Mouse (Mus musculus): ENCODE measurements around the gene Zfp804b. TPM values are rescaled to one million over a fixed set of nuclear protein-coding genes. Genes with fewer than 3 reads are reported as not detected.
"Not testable (repeated sequence)": the region's sequence is repeated elsewhere in the genome, so short reads cannot be mapped to it uniquely, and the experiment has no call there.

Zfp804b gene
- polyA plus RNA-seq (2015; fragmentation: Nextera tagmentation; extraction: Ambion mirVana) = 0.06 and 0.13 TPM in 2 replicates

DNA sequence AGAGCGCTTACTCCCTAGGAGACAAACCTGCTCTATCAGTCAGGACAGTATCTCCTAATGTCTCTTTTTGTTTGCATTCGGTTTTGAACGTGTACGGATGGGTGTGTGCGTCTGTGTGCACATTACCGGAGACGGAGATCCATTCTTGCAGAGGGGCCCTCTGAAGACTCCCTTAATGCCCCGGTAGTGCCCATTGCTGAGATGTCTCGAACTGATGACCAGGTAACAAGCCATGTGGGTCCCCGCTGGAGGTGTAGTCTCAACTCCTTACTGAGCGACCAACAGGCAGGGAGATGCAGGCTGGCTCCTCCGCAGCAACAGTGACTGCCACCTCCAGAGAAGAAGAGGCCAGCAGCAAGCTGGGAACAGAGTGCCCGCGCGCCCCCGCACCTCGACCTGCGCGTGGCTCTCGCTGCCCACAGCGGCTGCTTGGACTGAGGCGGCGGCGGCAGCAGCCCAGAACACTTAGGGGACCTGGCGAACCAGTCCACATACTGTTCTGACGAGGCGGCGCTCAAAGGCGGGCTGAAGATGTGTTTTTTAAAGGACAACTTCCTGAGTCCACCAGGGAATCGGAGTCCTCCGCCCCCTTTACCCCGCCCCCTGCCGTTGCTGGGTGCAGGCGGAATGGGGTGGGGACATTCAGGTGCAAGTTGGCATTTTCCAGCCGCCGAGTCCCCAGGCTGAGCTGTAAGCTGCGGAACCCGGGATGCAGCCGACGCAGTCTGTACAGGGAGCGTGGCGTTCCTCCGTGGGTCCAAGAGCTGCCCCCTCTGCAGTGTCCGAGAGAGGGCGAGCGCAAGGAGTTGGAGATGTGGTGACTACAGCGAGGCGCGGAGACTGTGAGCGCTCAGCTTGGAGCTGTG, at the start of gene Zfp804b:
TSS of gene Zfp804b (minus strand) at position 612 of the 866 bp plus-strand sequence.
- Histone ChIP-seq H3K9ac (ENCODE audit: low read depth, low read length) (peak within 1 kb of the TSS; percentile 67), H3K9me3 (ENCODE audit: control insufficient read depth, low read length) (no peaks in the 10 kb centered on the region), H3K27ac (ENCODE audit: low read length) (no peak within 1 kb of the TSS), H3K4me1 (ENCODE audit: control insufficient read depth, insufficient read depth, low read length) (no peaks in the 10 kb centered on the region; the same call in 1 of the 2 replicates), H3K36me3 (ENCODE audit: control insufficient read depth, insufficient read depth, low read length) (no peaks in the 10 kb centered on the region), H3K4me3 (ENCODE audit: low read length) (peak within 1 kb of the TSS; percentile 62), H3K4me2 (ENCODE audit: low read depth, low read length) (peak within 1 kb of the TSS; percentile 94), H3K27me3 (replicated peaks; ENCODE audit: control insufficient read depth, insufficient read depth, low read length) (no peaks in the 10 kb centered on the region)
- peak; percentile 94 for ATAC-seq
- whole genome bisulfite sequencing = 1% methylated on average over 50 of the region's 50 CpGs

DNA sequence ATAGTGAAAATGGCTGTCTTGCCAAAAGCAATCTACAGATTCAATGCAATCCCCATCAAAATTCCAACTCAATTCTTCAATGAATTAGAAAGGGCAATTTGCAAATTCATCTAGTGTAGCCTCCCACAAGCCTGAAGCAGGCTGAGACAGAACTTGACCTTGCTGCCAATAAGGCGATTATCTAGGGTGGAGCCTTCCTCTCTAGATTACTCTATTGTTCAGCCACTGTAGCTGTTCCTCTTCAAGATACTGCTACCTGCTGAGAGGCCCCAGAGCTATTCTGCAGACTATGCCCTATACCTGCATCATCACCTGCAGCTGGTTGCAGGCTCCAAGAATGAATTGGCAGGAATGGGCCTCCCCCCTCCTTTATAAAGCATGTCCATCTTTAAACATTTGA, 20.1 kb upstream of the Zfp804b start:
- 95% methylated on average over 1 of the region's 1 CpGs for WGBS
- H3K36me3 ChIP-seq (ENCODE audit: control insufficient read depth, insufficient read depth, low read length); ATAC-seq: not testable (repeated sequence)

DNA sequence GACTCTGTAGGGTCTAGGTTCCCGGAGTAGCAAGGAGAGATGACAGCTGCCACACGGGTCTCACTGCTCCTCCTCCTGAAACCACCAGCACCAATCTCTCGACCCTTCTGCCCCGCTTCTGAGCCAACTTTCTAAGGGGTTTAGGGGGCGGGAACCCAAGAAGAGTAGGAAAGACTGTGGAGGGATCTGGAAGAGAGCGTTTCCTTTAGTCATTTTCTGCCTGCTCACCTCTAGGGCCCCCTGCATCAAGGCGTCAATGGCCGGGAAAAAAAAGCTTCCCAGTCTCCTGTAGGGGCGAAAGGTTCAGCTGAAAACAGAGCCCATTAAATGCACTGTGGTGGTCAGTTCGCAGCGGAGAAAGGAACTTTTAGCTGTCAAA, 444 bp upstream of the Zfp804b start:
- H3K4me2 ChIP-seq (ENCODE audit: low read depth, low read length) = peak overlapping the region; percentile 94
- no peaks in the 10 kb centered on the region for H3K9me3 ChIP-seq (ENCODE audit: control insufficient read depth, low read length)
- 2% methylated on average over 11 of the region's 11 CpGs for WGBS
- H3K4me1 ChIP-seq (ENCODE audit: control insufficient read depth, insufficient read depth, low read length) = no peaks in the 10 kb centered on the region; the same call in 1 of the 2 replicates
- no peaks in the 10 kb centered on the region for H3K27me3 ChIP-seq (replicated peaks; ENCODE audit: control insufficient read depth, insufficient read depth, low read length)
- peak overlapping the region; percentile 62 for H3K4me3 ChIP-seq (ENCODE audit: low read length)
- H3K9ac ChIP-seq (ENCODE audit: low read depth, low read length) = peak overlapping the region; percentile 67
- ATAC-seq = peak; percentile 73
- H3K36me3 ChIP-seq (ENCODE audit: control insufficient read depth, insufficient read depth, low read length) = no peaks in the 10 kb centered on the region
- H3K27ac ChIP-seq (ENCODE audit: low read length) = no peak overlapping the region

More for the DNA sequence above, 20.1 kb upstream of the Zfp804b start:
- not testable (repeated sequence) for H3K9me3 ChIP-seq (ENCODE audit: control insufficient read depth, low read length); H3K4me1 ChIP-seq (ENCODE audit: control insufficient read depth, insufficient read depth, low read length); H3K27me3 ChIP-seq (replicated peaks; ENCODE audit: control insufficient read depth, insufficient read depth, low read length); H3K4me3 ChIP-seq (ENCODE audit: low read length); H3K27ac ChIP-seq (ENCODE audit: low read length); H3K4me2 ChIP-seq (ENCODE audit: low read depth, low read length); H3K9ac ChIP-seq (ENCODE audit: low read depth, low read length)

DNA sequence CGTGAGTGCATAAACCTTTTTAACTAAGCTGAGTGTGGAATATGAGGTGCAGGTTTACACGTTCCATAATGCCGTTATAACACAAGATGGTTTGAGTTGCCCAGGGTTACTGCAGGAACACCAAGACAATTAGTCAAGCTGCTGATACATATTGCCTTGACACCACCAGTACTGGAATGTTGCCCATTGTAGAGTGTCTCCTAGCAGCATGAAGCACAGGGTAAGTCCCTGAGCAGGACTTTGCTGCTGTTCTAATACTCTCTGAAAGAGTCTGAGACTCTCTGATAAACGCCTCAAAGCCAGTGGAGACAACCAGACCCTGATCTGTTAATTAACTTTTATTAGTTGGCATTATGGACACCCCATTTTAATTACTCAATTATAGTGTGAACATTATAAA, 19.0 kb downstream of the Zfp804b start:
- no peak overlapping the region for H3K4me3 ChIP-seq (ENCODE audit: low read length)
- ATAC-seq = no peak
- H3K27ac ChIP-seq (ENCODE audit: low read length) = no peak overlapping the region
- no peak overlapping the region for H3K9ac ChIP-seq (ENCODE audit: low read depth, low read length)
- no peaks in the 10 kb centered on the region for H3K4me1 ChIP-seq (ENCODE audit: control insufficient read depth, insufficient read depth, low read length)
- WGBS = 80% methylated on average over 4 of the region's 4 CpGs
- H3K27me3 ChIP-seq (replicated peaks; ENCODE audit: control insufficient read depth, insufficient read depth, low read length) = no peaks in the 10 kb centered on the region
- H3K36me3 ChIP-seq (ENCODE audit: control insufficient read depth, insufficient read depth, low read length) = no peaks in the 10 kb centered on the region
- no peak overlapping the region for H3K4me2 ChIP-seq (ENCODE audit: low read depth, low read length)
- H3K9me3 ChIP-seq (ENCODE audit: control insufficient read depth, low read length) = no peaks in the 10 kb centered on the region

DNA sequence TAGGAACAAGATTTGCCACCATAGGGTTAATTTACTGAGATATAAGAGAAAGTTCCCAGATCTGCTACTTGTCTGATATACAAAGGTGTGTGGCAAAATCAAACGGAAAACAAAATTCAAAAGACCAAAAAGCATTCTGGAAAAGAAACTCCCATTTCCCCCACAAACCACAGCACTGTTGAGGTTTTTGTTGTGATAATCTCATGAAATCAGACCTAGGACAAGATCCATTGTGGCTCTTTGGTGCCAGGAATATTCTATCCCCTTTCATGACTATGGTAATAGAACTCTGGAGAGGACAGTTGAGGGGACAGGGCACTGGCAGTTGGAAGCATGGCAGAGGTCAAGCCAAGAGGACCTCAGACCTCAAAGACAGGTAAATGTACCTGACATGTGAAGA, 40.7 kb downstream of the Zfp804b start, which contains the start of gene Tex47:
TSS of gene Tex47 (plus strand) at position 301 of the 400 bp plus-strand sequence.
- no peak within 1 kb of the TSS for H3K9ac ChIP-seq (ENCODE audit: low read depth, low read length)
- no peaks in the 10 kb centered on the region for H3K9me3 ChIP-seq (ENCODE audit: control insufficient read depth, low read length)
- 88% methylated on average over 1 of the region's 1 CpGs for WGBS
- no peak within 1 kb of the TSS for H3K4me2 ChIP-seq (ENCODE audit: low read depth, low read length)
- no peak within 1 kb of the TSS for H3K4me3 ChIP-seq (ENCODE audit: low read length)
- H3K36me3 ChIP-seq (ENCODE audit: control insufficient read depth, insufficient read depth, low read length) = no peaks in the 10 kb centered on the region
- no peaks in the 10 kb centered on the region for H3K4me1 ChIP-seq (ENCODE audit: control insufficient read depth, insufficient read depth, low read length)
- no peak for ATAC-seq
- H3K27ac ChIP-seq (ENCODE audit: low read length) = no peak within 1 kb of the TSS
- no peaks in the 10 kb centered on the region for H3K27me3 ChIP-seq (replicated peaks; ENCODE audit: control insufficient read depth, insufficient read depth, low read length)

DNA sequence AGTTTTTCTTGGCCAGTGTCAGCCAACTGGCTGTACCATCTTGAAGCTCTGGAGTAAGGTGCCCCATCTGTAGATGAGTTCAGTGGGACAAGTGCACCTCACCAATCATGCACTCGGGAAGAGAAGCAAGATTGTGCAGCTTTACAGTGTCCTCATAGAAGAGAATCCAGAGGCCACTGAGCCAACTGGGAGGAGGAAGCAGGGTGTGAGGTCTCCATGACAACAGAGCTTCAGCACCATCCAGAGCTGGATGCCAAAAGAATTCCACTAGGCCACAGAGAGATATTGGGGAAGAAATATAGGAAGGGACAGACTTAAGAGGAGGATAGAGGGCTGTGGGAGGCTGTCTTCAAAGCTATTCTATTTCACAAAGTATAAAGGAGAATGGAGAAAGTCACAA, 41.6 kb downstream of the Zfp804b start:
- 74% methylated on average over 1 of the region's 1 CpGs for WGBS
- H3K9ac ChIP-seq (ENCODE audit: low read depth, low read length) = no peak overlapping the region
- no peaks in the 10 kb centered on the region for H3K9me3 ChIP-seq (ENCODE audit: control insufficient read depth, low read length)
- H3K4me1 ChIP-seq (ENCODE audit: control insufficient read depth, insufficient read depth, low read length) = no peaks in the 10 kb centered on the region
- H3K4me3 ChIP-seq (ENCODE audit: low read length) = no peak overlapping the region
- H3K27ac ChIP-seq (ENCODE audit: low read length) = no peak overlapping the region
- ATAC-seq = no peak
- no peaks in the 10 kb centered on the region for H3K27me3 ChIP-seq (replicated peaks; ENCODE audit: control insufficient read depth, insufficient read depth, low read length)
- no peaks in the 10 kb centered on the region for H3K36me3 ChIP-seq (ENCODE audit: control insufficient read depth, insufficient read depth, low read length)
- no peak overlapping the region for H3K4me2 ChIP-seq (ENCODE audit: low read depth, low read length)

- H3K9me3 ChIP-seq (ENCODE audit: control insufficient read depth, low read length) = no peaks in the 10 kb centered on the region
These were observed 60.2 kb downstream of the Zfp804b start for GRCm38 (mm10) chr5:7284336-7284735.

GRCm38 (mm10) chr5:7276659-7277455, 67.7 kb downstream of the Zfp804b start:
- no peak for ATAC-seq
- Histone ChIP-seq H3K27me3 (replicated peaks; ENCODE audit: control insufficient read depth, insufficient read depth, low read length) (no peaks in the 10 kb centered on the region), H3K4me1 (ENCODE audit: control insufficient read depth, insufficient read depth, low read length) (no peaks in the 10 kb centered on the region), H3K9ac (ENCODE audit: low read depth, low read length) (no peak overlapping the region), H3K4me2 (ENCODE audit: low read depth, low read length) (no peak overlapping the region), H3K36me3 (ENCODE audit: control insufficient read depth, insufficient read depth, low read length) (no peaks in the 10 kb centered on the region), H3K27ac (ENCODE audit: low read length) (no peak overlapping the region), H3K4me3 (ENCODE audit: low read length) (no peak overlapping the region), H3K9me3 (ENCODE audit: control insufficient read depth, low read length) (no peaks in the 10 kb centered on the region)
- WGBS = 84% methylated on average over 7 of the region's 7 CpGs

More at GRCm38 (mm10) chr5:7284336-7284735, 60.2 kb downstream of the Zfp804b start:
- Histone ChIP-seq H3K4me2 (ENCODE audit: low read depth, low read length) (no peak overlapping the region), H3K27ac (ENCODE audit: low read length) (no peak overlapping the region), H3K4me3 (ENCODE audit: low read length) (no peak overlapping the region), H3K27me3 (replicated peaks; ENCODE audit: control insufficient read depth, insufficient read depth, low read length) (no peaks in the 10 kb centered on the region), H3K9ac (ENCODE audit: low read depth, low read length) (no peak overlapping the region), H3K36me3 (ENCODE audit: control insufficient read depth, insufficient read depth, low read length) (no peaks in the 10 kb centered on the region), H3K4me1 (ENCODE audit: control insufficient read depth, insufficient read depth, low read length) (no peaks in the 10 kb centered on the region)
- ATAC-seq = no peak
- 90% methylated on average over 1 of the region's 1 CpGs for WGBS

DNA sequence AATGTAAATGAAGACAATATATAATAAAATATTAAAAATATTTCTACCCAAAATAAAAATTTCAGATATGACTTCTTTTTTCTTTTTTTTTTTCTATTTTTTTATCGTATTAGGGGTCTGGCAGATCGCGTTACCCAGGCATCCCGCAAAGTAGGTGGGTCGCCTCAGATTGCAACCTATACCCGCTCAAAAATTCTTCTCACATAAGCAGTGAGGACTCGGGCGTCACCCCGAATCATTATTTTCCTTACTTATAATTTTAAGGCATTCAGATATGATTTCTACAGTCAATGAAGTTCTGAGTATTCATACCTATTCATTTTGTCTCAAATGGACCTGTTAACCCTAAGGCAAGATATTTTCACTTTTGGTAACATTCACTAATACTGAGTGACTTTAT, 167.0 kb downstream of the Zfp804b start:
- no peak for ATAC-seq
- H3K27me3 ChIP-seq (replicated peaks; ENCODE audit: control insufficient read depth, insufficient read depth, low read length) = no peaks in the 10 kb centered on the region
- no peaks in the 10 kb centered on the region for H3K36me3 ChIP-seq (ENCODE audit: control insufficient read depth, insufficient read depth, low read length)
- H3K4me2 ChIP-seq (ENCODE audit: low read depth, low read length) = no peak overlapping the region
- H3K4me3 ChIP-seq (ENCODE audit: low read length) = no peak overlapping the region
- H3K4me1 ChIP-seq (ENCODE audit: control insufficient read depth, insufficient read depth, low read length) = no peaks in the 10 kb centered on the region
- H3K9ac ChIP-seq (ENCODE audit: low read depth, low read length) = no peak overlapping the region
- no peak overlapping the region for H3K27ac ChIP-seq (ENCODE audit: low read length)
- no peaks in the 10 kb centered on the region for H3K9me3 ChIP-seq (ENCODE audit: control insufficient read depth, low read length)
- WGBS = 97% methylated on average over 9 of the region's 9 CpGs

All from intestine, embryonic 16.5 days (tissue).